Mouse (Mus musculus): Measurements from ENCODE around the gene Ndst2.
"Not testable (repeated sequence)": the region's sequence is repeated elsewhere in the genome, so short reads cannot be mapped to it uniquely, and the experiment has no call there.

Ndst2 gene

DNA sequence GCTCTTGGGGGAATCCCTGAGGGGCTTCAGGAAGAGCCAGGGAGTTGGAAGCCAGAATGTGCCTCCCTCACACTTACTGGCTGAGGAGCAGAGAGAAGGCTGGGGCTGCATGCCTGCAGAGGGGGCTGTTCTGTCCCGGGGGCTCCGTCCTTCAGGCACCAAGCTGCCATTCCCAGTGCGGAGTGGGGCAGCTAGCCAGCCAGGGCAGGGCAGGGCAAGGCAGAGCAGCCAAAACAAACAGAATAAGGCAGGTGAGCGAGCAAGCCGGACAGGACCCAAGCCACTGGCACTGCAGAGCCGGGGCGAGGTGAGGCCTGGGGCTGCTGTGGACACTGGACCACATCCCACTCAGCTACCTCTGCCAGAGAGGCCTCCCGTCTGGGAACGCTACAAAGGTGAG, 6.9 kb upstream of the Ndst2 start:
- in situ Hi-C loops (cut with MboI, MseI): no loop called here

DNA sequence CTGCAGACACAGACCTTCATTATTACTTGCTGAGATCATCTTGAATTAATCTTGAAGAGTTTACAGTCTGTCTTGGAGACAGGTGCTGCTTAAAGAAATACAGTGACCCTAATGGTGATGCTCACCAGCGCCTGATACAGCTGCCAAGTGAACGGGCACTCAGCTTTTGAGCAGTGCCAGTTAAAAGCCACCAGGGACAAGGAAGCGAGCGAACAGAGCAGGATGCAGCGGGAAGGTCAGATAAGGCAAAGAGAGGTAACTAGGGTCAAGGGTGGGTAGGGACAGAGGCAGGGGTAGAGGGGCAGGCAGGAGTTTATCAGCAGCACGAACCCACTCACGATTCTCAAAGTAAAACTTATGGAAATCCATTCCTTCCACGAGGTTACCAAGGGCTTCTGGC, 4.1 kb upstream of the Ndst2 start:
- in situ Hi-C loops (cut with MboI, MseI): no loop called here

DNA sequence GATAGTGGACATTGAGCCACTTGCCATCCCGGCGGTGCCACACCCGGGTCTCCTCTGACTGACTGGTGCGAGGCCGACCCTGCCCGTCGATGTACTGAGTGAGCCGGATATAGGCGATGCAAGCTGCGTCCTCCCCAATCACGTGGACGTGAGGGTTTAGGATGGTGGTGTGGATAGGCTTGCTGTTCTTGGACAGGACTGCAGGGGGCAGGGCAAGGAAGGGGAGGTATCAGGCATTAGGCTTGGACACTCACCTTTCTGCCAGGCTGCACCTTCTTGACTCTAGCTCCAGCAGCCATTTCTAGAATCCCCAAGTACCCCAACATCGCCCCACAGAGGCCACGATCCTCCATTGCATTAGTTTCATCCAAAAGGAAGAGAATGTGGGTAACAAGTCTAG, 2.9 kb upstream of the Ndst2 start:
- in situ Hi-C loops (cut with MboI, MseI): no loop called here

DNA sequence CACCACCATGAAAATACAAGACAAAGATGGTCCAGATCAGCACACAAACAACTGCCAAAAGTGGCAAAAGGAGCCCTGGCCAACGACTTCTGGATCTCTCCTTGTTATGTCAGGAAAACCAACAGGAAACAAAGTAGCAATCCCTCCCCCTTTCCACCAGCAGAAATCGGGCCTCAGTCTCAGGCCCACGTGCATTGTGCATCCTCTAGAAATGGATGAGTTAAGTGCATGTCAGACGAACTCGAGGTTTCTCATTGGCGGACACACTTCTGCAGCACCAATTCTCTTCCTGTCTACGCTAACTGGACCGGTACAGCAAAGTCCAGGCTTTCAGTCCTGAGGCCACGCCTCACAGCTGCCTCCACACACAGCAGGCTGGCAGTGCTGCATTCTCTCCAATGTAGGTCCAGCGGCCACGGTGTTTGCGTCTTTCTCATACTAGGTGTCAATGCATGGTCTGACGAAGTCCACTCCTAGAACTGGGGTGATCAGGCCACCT, 1.6 kb upstream of the Ndst2 start:
- in situ Hi-C loops (cut with MboI, MseI): no loop called here

DNA sequence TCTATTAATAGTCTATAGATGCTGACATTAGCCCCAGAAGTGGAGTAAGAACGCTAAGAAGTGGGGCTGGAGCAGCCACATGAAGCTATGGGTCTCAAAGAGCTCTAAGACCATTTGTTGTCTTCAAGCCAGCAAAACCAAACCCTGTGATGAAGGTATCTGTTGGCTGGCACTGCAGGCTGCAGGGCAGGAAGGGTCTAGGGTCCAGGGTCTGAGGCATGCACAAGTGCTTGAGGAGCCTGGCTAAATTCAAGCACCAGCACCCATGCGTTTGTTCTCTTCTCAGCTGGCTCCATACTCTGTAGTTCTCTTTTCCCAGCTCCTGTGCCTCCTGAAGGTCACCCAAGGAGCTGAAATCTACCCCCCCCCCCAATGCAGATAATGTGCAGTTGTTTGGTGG, 690 bp upstream of the Ndst2 start:
- in situ Hi-C loops (cut with MboI, MseI): no loop called here

- in situ Hi-C loops (cut with MboI, MseI): no loop called here
These were observed 1.1 kb downstream of the Ndst2 start for GRCm38 (mm10) chr14:20733041-20733951.

DNA sequence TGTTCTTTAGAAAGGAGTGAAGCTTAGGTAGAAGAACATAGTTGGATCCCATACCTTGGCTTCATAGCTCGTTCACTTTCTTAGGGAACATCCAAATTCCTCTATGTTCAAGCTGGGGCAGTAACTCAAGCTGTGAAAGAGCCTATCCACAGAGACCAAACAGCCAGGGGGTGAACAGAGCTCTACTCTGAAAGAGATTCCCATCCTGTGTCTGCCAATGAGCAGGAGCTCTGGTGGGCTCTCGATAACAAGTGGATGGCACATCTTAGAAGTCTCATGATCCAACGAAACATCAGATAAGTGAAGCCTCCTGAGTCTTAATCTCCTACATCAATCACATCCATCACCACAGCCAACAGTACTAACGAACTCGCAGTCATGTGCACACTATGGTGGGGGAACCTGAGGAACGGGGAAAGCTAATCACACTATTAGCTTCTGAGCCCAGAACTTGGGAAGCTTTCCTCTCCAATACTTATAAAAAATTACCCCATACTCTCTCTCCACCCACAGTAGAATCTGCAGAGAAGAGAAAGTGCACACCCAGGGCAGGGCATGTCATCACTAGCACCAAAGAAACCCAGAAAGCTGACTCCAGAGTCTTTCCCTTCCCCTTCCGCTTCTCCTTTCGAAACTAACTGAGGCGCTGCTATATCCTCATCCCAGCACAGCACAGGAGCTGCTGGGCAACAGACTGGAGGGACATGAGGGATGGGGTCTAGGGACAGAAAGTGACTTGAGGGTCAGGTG, 3.3 kb downstream of the Ndst2 start:
- in situ Hi-C loops (cut with MboI, MseI): no loop called here

DNA sequence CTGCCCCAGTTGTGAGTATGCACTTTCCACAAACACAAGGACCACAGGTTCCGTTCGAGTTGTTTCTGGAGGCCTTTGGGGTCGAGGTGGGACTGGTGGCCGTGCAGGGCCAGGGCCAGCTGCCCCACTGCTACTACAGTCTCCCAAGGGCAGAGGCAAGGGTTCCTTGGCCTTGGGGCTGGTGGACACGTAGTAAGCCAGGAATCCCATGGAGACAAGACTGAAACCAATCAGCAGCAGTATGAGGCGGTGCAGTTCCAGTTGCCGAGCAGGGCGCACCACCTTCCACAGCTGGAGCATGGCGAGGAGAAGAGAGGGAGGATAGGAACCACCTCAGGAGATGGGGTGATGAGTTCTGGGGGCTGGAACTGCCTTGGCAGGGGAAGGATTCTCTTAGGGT, 4.5 kb downstream of the Ndst2 start:
- in situ Hi-C loops (cut with MboI, MseI): no loop called here

DNA sequence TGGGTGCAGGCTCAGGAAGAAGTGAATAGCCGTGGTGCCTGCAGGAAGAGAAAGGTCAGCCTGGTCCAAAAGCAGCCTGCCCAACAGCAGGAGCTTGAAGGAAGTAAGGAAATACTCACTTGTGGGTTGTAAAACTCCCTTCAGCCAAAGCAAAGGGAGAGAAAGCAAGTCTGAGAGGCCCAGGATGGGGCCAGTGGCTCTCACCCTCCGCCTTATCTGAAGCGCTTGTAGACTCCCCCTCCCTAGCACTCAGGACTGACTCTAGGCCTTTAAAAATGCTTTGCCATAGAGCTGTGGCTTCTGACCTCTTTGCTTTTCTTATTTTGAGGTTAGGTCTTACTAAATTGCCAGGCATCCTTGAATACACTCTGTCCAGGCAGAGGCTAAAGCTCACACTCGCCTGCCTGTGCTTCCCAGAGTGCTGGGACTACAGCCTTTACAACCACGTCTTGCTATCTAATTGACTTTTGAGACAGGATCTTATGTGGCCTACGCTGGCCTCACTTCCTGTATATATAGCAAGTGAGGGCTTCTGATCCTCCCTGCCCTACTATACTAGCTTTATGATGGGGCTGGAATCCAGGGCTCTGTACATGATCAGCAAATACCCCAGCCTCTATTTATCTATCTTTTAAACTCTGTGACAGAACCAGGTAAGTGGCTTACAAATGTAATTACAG, 8.6 kb downstream of the Ndst2 start:
- in situ Hi-C loops (cut with MboI, MseI): no loop called here

DNA sequence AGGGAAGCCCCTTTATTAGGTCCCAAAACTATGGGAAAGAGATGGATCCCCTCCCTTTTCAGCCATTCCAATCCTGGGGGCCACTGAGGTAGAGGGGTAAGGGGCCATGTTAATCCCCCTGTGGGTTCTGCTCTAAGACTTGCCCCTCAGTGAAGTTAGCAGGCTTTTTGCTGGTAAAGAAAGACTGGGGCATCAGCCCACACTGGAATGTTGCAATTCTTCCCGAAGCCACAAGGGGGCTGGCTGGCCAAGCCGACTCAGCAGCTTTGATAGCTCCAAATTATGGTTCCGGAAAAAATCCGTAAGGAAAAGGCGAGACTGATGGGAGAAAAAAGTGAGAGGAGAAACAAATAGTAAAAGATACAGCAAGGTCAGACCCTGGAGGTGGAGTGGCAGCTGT, 10.3 kb downstream of the Ndst2 start:
- in situ Hi-C loops (cut with MboI, MseI): no loop called here

- in situ Hi-C loops (cut with MboI, MseI): no loop called here
These were observed 11.4 kb downstream of the Ndst2 start for GRCm38 (mm10) chr14:20723006-20723405.

- in situ Hi-C loops (cut with MboI, MseI): no loop called here
These were observed 13.0 kb downstream of the Ndst2 start for GRCm38 (mm10) chr14:20721371-20721770.

- in situ Hi-C loops (cut with MboI, MseI): no loop called here
These were observed 14.6 kb downstream of the Ndst2 start for GRCm38 (mm10) chr14:20719767-20720166.

DNA sequence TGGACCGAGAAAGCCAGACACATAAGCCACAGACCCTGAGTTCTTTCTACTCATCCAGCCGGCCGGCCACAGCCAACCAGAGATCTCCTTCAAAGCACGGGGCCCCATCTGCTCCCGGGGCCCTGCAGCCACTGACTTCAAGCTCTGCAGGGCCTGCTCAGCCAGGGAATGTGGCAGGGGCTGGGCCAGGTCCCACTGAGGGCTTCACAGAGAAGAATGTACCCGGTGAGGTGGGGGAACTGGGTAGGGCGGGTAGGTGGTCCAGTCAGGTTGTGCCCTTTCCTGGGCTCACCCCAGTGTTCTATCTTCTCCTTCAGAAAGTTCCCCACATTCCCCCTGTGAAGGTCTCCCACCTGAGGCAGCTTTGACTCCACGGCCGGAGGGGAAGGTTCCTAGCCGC, 15.9 kb downstream of the Ndst2 start:
- in situ Hi-C loops (cut with MboI, MseI): no loop called here

DNA sequence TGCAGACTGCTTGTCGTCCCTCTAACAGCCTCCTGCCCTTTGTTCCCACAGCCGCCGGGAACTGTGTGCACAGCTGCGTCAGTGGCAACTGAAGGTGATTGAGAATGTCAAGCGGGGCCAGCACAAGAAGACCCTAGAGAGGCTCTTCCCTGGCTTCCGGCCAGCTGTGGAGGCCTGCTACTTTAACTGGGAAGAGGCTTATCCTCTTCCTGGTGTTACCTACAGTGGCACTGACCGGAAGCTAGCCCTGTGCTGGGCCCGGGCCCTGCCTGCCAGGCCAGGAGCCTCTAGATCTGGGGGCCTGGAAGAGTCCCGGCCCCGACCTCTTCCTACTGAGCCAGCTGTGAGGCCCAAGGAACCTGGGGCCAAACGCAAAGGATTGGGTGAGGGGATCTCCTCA, 20.5 kb downstream of the Ndst2 start:
- in situ Hi-C loops (cut with MboI, MseI): no loop called here

GRCm38 (mm10) chr14:20708239-20708638, 26.1 kb downstream of the Ndst2 start:
- in situ Hi-C loops (cut with MboI, MseI): no loop called here

- in situ Hi-C loops (cut with MboI, MseI): no loop called here
These were observed 26.9 kb downstream of the Ndst2 start, which contains the start of gene Zswim8 for GRCm38 (mm10) chr14:20707201-20708190. TSS of gene Zswim8 (plus strand) at chr14:20707552.

DNA sequence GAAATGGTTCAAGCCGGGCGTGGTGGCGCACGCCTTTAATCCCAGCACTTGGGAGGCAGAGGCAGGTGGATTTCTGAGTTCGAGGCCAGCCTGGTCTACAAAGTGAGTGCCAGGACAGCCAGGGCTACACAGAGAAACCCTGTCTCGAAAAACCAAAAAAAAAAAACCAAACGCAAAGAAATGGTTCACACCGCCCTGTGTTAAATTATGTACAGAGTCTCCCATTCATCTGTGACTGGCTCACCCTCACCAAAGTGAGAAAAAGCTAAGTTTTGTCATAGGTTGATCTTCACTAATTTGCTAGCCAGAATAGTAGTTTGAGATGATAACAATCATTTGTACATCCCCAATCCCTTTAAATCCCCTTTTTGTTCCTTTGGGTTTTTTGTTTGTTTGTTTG, 30.9 kb downstream of the Ndst2 start:
- in situ Hi-C loops (cut with MboI, MseI): not testable (repeated sequence)

- in situ Hi-C loops (cut with MboI, MseI): no loop called here
These were observed 31.5 kb downstream of the Ndst2 start, which contains the start of gene Chchd1 for GRCm38 (mm10) chr14:20702741-20703381. TSS of gene Chchd1 (plus strand) at chr14:20703006.

- in situ Hi-C loops (cut with MboI, MseI): no loop called here
These were observed 32.1 kb downstream of the Ndst2 start for GRCm38 (mm10) chr14:20702096-20702740.
